Mouse (Mus musculus): ENCODE data around the gene Bend4.

- TF ChIP-seq POLR2A (IDR thresholded peaks at IDR 0.05; ENCODE audit: extremely low read depth, insufficient read depth, low read length) = no peak
- TF ChIP-seq CTCF (IDR thresholded peaks at IDR 0.05; ENCODE audit: extremely low read depth, insufficient read depth, low read length) = no peak
Measured at GRCm38 (mm10) chr5:67381690-67382089, 46.4 kb downstream of the Bend4 start.
